Mouse (Mus musculus) spleen, adult 10 weeks (tissue): Measurements from ENCODE around the gene Psmb7. TPM values are rescaled to one million over a fixed set of nuclear protein-coding genes. Genes with fewer than 3 reads are reported as not detected.

ENCODE experiments used
- polyA plus RNA-seq: library from polyadenylated mRNA; stranded (reverse); fragments of 350-450 nt; fragmentation: Illumina TruSeq; extraction: RNeasy Lipid Tissue Mini Kit (QIAGEN cat#74804); gene quantifications from one replicate; pipeline ENCODE4 v1.2.3, GENCODE M21; 2015; ENCODE audit warnings: low replicate concordance; ENCODE audit not compliant: insufficient read depth

Psmb7 gene
- polyA plus RNA-seq = 161 TPM

DNA sequence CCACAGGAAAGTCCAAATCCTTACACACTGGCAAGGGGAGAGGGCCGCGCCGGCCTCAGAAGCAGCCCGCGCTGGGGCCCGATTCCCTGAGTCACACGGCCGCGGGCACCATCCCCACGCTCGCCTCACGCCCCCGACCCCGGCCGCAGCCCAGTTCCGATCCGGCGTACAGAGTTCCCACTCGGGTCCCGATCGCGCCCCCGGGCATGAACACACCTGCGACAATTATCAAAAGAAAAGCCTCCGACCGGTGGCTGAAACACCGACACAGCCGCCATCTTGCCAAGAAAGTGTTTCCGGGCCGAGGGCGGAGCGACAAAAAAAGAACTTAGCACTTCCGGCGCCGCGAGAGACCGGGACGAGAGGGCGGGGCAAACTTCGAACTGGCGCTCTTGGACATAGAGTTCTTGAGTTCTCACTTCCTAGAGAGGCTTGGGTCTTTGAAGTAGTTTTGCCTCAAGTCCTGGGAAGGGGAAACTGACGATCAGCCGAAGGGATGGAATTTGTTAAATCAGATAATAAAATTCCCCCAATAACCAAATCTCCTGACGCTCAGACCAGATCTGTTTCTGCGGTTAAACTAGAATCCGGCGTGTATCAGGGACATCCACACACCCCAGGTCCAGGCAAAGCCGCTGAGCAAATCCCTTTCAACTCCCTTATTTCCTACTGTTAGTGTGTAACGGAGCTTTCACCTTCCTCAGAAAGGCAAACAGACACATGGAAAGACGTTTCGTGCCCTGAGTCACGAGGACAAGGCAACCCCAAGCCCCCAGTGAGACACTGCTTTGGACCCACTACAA, at the start of gene Psmb7:
Gene Psmb7, minus strand, starts transcription at position 463 of the 803 bp plus-strand sequence.

Other genes with a start within 250 kb of the Psmb7 start
- gene Nek6, start 132.4 kb downstream of the Psmb7 start, polyA plus RNA-seq = 10.8 TPM
- gene Nr5a1, start 70.5 kb upstream of the Psmb7 start, polyA plus RNA-seq = 7.7 TPM